Mouse (Mus musculus): Measurements from ENCODE around the gene Castor1.
A peak's percentile ranks its signal among the peaks of the same experiment; 100 is the strongest.

Castor1 gene

GRCm38 (mm10) chr11:4206563-4206962, 11.5 kb upstream of the Castor1 start:
- no peak for DNase-seq (ENCODE audit: low spot score)

GRCm38 (mm10) chr11:4207655-4208054, 10.4 kb upstream of the Castor1 start:
- DNase-seq (ENCODE audit: low spot score), result no peak

GRCm38 (mm10) chr11:4209556-4209955, 8.5 kb upstream of the Castor1 start:
- no peak for DNase-seq (ENCODE audit: low spot score)

- no peak for DNase-seq (ENCODE audit: low spot score)
Measured at GRCm38 (mm10) chr11:4210786-4211185, 7.2 kb upstream of the Castor1 start.

DNA sequence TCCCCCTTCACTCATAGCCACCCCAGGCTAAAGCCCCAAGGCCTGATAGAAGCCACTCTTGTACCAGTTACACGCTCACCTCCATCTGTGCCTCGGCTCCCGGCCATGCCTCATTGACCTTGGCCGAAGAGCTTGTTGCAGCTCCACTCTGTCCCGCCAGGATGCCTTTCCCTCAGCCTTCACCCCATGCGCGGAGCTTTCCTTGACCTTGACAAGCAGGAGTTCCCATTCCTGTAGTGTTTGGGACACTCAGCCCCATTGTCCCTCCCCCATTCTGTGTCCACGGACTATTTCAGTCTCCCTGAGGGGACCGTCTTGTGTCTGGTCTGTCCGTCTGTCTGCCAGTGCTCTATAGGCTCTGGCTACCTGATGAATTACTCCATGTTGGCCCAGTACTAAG, 4.9 kb upstream of the Castor1 start:
- DNase-seq (ENCODE audit: low spot score), result peak; percentile 71

GRCm38 (mm10) chr11:4214572-4214971, 3.5 kb upstream of the Castor1 start:
- DNase-seq (ENCODE audit: low spot score), result no peak

- no peak for DNase-seq (ENCODE audit: low spot score)
Measured at GRCm38 (mm10) chr11:4215061-4215460, 3.0 kb upstream of the Castor1 start.

DNA sequence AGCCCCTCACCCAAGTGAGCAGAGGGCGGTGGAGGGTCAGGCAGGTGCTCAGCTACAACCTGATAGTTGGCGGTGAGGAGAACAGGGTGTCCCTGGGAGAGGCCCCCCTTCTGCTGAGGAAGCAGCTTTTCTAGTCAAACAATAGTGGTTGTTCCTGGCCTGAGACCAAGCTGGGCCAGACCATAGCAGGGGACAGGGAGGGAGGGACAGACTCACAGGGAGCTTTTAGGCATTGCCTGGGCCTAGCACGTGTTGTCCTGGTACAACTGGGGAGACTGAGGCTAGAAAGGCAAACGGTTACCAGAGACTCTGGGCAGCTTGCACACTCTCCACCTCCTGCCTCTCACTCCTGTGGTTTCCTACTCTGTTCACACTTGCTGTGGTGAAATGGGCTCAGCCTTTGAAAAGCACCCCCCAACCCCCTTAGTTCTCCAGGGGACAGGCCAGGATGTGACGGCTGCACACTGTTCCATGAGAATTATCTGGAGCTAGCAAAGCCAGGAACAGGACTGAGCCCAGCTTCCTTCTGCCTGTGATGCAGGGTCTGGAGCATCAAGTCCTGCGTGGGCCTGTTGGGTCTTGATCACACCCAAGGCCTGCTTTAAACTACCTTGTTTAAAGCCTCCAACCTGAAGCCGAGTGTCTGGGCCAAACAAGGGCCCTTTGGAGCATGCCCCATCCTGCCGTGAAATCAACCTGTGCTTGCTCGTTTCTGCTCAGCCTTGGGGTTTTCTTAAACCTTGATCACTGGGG, 1.6 kb upstream of the Castor1 start:
- DNase-seq (ENCODE audit: low spot score), result peak; percentile 64

GRCm38 (mm10) chr11:4218637-4219036, 612 bp downstream of the Castor1 start:
- DNase-seq (ENCODE audit: low spot score), result no peak

DNA sequence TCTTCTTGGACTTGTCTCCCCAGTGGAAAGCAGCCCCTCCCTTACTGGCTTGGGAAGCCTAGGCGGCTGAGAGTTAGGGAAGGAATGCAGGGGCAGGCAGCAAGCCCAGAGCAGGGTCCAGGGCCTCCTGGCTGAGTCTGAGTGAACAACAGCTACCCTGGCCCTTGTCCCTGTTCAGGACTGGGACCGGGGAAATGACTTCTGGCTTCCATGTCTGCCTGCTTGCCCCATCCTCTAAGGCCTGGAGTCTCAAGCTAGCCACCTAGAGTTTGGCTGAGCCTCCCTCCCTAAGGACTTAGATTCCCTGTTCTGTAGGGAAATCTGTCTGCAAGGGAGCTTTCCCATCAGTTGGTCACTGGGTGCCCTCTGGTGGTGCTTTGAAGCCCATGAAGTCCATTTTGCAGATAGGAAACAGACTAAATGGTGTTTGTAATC, 1.3 kb downstream of the Castor1 start:
- DNase-seq (ENCODE audit: low spot score), result peak; percentile 79

DNA sequence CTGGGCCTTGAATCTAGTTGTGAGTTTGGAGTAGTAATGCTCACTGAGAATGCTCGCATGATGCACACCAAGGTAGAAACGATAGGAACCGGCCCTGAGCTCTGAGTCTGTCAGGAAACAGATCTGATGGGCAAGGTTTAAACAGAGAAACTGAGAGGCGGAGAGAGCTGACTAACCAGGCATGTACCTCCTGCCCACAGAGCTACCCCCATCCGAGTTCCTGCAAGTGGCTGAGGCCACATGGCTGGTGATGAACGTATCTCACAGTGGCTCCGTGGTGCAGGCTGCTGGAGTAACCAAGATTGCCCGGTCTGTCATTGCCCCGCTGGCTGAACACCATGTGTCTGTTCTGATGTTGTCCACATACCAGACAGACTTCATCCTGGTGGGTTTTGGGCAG, 1.9 kb downstream of the Castor1 start:
- no peak for DNase-seq (ENCODE audit: low spot score)

- DNase-seq (ENCODE audit: low spot score), result peak; percentile 93
Measured at GRCm38 (mm10) chr11:4220443-4221400, 2.7 kb downstream of the Castor1 start.

DNA sequence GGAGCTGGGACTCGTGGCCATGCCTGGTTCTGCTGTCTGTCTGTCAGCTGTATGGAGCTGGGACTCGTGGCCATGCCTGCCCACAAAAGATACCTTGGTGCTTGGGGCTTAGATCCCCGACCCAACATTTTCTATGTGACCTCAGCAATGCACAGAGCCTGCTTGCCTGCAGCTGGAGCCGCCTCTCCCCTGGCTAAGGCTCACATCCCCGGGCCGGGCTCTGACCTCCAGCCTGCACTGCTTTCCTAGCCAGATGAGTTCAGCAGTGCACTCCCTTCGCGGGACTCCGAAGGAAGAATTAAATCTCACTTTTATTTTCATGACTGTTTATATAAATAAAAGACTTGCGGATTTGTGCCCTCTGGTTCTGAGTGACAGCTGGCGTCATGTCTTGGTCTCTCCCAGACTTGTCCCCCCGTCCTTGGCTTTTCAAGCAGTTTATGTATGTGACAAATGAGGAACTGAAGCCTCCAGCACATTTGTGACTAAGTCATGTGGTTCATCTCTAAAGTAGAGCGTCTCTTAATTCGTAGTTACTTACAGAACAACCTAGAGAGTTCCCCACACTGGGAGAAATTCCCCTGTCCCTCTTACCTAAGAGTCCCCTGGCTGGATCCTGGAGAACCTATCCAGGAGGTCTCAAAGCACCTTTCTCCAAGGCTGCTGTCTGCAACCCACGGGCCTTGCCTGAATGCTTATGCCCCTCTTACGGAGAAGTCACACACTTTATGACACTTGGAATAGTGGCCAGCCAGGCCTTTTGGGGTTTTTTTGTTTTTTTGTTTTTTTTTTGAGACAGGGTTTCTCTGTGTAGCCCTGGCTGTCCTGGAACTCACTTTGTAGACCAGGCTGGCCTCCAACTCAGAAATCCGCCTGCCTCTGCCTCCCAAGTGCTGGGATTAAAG, 4.3 kb downstream of the Castor1 start:
- peak; percentile 54 for DNase-seq (ENCODE audit: low spot score)

DNA sequence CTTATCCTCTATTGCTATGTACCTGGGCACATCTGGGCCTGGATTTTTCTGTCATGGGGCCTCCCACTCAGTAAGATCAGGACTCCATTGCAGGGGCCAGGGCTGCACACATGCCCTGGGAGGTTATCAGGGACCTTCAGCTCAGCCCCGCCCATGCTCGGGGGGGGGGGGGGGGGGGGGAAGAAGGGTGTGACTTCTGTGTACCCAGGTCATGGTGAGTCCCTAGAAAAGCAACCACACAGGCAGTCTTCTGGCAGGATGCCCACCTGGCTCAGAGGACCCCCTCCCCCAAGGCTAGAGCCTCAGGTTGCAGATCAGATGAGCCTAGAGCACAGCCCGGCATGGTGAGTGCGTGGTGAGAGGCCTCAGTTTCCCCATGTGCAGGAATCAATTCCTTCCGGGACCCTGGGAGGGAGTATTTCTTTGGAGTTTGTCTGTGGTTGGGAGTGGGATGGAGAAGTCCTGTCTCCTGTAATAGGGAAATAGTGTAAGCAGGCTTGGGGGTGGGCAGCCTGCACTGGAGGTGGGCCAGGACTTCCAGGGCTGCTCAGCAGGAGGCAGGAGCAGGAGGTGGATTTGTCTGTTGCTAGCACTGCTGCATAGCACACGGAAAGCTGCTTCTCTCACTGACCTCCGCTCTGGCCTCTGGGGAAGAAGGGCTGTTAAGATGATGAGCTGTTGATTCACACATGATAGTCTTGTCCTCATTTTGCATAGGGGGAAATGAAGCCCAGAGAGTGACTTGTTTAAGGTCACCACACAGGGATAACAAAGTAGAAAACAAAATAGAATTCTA, 5.6 kb downstream of the Castor1 start:
- peak; percentile 59 for DNase-seq (ENCODE audit: low spot score)

- DNase-seq (ENCODE audit: low spot score), result no peak
Measured at GRCm38 (mm10) chr11:4224223-4224622, 6.2 kb downstream of the Castor1 start.

- no peak for DNase-seq (ENCODE audit: low spot score)
Measured at GRCm38 (mm10) chr11:4226569-4227325, 8.7 kb downstream of the Castor1 start.

GRCm38 (mm10) chr11:4228463-4228862, 10.4 kb downstream of the Castor1 start:
- DNase-seq (ENCODE audit: low spot score), result no peak

DNA sequence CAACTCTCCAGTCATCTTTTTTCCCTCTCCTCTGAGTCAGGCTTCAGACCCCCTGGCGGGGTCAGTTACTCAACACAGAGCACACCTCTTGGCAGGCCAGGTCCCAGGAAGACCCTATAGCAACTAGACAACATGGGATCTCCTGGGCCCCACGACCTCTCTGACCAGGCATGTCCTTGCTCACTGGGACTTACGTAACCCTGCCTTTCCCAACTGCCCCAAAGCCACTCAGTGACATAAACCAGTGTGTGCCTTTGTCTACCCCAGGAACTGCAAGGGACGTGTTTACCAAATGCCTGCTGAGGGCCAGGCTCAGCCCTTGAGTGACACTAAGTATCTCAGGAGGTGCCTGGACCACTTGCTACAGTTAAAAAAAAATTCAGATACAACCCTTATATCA, 11.8 kb downstream of the Castor1 start:
- DNase-seq (ENCODE audit: low spot score), result no peak

- DNase-seq (ENCODE audit: low spot score), result no peak
Measured at GRCm38 (mm10) chr11:4231435-4231834, 13.4 kb downstream of the Castor1 start.

DNA sequence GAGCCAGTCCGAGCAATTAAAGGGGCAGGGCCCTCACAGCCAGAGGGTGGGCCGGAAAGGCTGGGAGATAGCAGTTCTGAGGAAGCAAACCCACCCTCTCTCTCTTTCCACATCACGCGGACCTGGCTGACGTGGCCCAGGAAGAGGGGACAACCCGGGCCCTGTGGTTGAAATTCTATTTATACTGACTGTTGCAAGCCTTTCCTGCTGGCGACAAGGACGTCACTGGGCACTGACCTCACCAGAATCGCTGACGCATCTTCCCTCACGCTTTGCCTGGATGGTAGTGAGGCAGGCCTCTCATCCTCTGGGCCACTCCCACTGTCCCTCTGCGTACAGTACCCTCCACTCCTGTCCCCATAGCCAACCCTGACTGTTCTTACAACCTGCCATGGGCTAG, 14.6 kb downstream of the Castor1 start:
- no peak for DNase-seq (ENCODE audit: low spot score)

All from testis, postnatal 10 days (tissue).